Mouse (Mus musculus) erythroblast, adult 5-6 weeks (primary cell): Measurements from ENCODE around the gene Aff3. TPM values are rescaled to one million over a fixed set of nuclear protein-coding genes. Genes with fewer than 3 reads are reported as not detected.

Experiments used
- ATAC-seq: replicated peaks from 2 replicates; pipeline ENCODE4 v1.8.0; 2016; ENCODE audit warnings: moderate number of reproducible peaks, mild to moderate bottlenecking, moderate TSS enrichment, inconsistent platforms; ENCODE audit not compliant: poor library complexity, low FRiP score, severe bottlenecking
- total RNA-seq, 2 experiments: library from RNA; stranded (forward) in 1 of 2; stranded (reverse) in 1 of 2; fragments of 150-400 nt in 1 of 2; fragments of 200-764, 138-1000 nt in 1 of 2; gene quantifications; 2 replicates each; pipeline versions ENCODE4 v1.2.3 to v1.2.4; 2015 to 2017; ENCODE audit warnings: low replicate concordance in 2 of 2

The Aff3 gene
- total RNA-seq, 2 experiments from 2014 or later, result 2.0 to 15.0 TPM

DNA sequence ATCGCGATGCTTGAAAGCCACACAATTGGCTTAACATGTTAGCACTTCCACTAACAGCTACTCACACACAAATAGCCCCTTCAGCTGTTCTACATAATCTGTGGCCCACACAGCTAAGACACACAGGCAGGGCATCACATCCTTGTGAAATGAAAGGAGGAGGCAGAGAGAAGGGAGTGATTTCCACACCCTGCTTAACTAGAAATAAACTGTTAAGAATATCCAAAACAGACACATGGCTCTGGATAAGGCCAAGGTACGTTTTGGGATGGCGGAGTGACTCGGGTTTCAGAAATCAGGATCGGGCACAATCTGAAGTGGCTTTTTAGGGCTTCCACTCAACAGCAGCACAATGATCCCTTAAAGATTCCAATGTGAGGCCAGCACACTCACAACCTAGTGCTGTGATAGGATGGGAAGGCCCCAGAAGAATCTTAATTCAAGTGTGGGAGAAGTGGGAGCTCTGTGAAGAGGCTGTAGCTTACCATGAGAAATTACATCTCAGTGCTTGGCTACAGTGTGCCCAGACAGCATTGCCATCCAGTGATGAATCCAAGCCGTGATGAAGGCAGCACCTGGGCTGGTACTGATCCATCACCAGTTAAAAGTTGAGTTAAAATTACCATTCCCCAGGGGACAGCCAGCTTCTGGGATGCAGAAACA, 214.8 kb downstream of the Aff3 start:
- ATAC-seq, result no peak

DNA sequence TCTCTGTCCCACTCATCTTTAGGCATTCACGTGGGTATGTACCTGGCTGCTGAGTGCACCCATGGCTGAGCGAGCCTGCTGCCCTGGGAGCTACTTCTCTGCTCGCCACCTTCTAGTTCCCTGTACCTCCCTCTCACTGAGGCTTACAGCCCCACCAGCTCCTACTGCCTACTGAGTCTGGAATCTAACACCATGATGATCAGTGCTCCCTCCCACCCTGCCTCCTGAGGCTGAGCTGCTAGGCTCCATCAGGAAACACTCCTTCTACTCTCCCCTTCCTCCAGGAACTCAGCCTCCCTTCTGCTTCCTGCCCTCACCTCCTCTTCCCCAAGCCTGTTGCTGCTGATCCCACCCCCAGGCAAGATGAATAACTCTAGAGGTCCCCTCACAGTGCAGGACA, 215.9 kb downstream of the Aff3 start:
- no peak for ATAC-seq

GRCm38 (mm10) chr1:38447581-38447980, 217.2 kb downstream of the Aff3 start:
- peak; percentile 88 for ATAC-seq

- peak; percentile 52 for ATAC-seq
Observed at GRCm38 (mm10) chr1:38446152-38446820, 218.5 kb downstream of the Aff3 start.

GRCm38 (mm10) chr1:38442887-38443286, 221.9 kb downstream of the Aff3 start:
- no peak for ATAC-seq

DNA sequence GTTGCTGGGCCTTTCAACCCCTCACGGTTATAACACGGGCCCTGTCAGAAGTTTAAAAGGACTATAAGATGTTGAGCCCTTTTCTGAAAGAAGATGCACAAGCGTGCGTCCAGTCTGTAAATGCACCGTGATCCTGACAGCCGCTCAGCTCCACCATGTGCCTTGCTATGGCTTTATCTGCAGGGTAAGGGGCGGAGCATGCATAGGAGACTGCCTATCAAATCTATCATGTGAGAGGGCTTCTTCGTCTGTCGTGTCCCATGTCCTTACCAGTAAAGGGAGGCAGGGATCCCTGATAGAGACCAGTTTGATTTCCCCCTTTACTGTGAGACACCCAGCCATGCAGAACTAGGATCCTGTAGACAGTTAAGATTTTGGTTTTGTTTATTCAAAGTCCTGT, 222.3 kb downstream of the Aff3 start:
- peak; percentile 79 for ATAC-seq

DNA sequence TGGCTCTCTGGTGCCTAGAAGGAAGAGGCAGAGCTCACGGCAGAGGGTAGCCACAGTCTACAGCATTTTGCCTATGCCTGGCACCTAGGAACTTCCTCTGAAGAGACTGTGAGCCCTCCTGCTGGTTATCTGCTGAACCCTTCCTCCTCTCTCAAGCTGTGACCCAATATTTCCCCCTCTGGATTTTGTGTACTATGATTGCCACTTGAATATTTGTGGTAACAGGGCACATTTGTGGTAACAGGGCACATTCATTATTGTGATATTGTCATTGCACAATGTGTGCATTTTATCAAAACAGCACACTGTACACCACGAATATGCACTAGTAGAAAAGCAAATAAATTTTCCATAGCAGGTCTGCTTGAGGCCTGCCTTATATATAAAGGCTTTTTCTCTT, 223.0 kb downstream of the Aff3 start:
- no peak for ATAC-seq

- ATAC-seq, result no peak
Observed at GRCm38 (mm10) chr1:38440471-38440815, 224.3 kb downstream of the Aff3 start.

DNA sequence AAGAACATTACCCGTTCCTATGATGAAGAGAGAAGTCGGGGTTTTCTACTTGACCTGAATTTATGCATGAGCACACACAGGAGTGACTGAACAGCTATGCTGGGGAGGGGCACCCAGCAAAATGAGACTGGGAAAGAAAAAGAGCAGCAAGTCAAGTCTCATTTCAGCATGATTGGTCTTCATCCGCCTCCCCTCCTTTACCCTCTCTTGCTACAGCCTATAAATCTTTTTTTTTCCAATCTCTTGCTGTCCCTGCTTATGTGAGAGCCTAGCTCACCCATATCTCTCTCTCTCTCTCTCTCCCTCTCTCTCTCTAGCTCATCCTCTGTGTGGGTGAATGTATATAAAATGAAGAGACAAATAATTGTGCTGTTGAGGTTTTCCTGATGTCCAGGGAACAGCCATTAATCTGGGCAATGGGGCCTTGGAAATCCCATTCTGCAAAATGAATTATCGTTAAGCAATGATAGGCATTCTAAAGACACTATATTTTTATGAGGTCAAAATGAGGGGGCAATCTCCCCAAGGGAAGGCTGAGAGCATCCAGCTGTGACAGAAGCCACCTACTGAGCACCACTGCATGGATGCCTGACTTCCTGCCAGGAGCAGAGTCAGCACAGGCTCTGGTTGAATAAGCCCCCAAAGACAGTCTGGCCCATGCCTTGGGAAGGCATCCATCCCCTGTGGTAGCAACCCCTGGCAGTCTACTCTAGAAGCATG, 224.8 kb downstream of the Aff3 start:
- no peak for ATAC-seq

DNA sequence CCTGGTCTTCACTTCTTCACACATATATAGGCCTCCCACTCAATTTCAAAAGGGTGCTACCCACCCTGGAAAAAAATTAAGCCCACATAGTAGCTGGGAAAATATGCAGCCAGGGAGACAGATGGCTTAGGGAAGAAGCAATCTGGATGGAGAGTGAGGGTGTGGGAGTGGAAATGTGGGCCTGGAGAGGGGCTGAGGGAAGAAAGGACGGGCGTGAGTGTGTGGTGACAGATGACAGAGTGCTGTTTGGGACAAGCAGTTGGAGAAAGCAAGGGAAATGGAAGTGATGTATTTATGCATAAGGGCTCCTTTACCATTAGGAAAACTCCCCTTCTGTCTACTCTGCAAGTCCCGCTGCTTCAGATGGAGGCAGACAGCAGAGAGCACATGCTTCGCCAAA, 226.3 kb downstream of the Aff3 start:
- ATAC-seq, result no peak

GRCm38 (mm10) chr1:38437671-38438070, 227.1 kb downstream of the Aff3 start:
- no peak for ATAC-seq

- ATAC-seq, result no peak
Observed at GRCm38 (mm10) chr1:38436471-38437340, 228.0 kb downstream of the Aff3 start.

DNA sequence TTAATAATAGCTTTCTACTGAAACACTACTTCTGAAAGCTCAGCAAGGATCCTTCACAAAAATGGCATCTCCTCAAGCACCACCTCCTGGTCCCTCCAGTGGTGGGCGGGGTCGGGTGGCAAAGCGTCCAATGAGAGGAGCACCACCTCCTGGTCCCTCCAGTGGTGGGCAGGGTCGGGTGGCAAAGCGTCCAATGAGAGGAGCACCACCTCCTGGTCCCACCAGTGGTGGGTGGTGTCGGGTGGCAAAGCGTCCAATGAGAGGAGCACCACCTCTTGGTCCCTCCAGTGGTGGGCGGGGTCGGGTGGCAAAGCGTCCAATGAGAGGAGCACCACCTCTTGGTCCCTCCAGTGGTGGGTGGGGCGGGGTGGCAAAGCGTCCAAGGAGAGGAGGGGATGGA, 234.4 kb downstream of the Aff3 start:
- peak; percentile 59 for ATAC-seq

DNA sequence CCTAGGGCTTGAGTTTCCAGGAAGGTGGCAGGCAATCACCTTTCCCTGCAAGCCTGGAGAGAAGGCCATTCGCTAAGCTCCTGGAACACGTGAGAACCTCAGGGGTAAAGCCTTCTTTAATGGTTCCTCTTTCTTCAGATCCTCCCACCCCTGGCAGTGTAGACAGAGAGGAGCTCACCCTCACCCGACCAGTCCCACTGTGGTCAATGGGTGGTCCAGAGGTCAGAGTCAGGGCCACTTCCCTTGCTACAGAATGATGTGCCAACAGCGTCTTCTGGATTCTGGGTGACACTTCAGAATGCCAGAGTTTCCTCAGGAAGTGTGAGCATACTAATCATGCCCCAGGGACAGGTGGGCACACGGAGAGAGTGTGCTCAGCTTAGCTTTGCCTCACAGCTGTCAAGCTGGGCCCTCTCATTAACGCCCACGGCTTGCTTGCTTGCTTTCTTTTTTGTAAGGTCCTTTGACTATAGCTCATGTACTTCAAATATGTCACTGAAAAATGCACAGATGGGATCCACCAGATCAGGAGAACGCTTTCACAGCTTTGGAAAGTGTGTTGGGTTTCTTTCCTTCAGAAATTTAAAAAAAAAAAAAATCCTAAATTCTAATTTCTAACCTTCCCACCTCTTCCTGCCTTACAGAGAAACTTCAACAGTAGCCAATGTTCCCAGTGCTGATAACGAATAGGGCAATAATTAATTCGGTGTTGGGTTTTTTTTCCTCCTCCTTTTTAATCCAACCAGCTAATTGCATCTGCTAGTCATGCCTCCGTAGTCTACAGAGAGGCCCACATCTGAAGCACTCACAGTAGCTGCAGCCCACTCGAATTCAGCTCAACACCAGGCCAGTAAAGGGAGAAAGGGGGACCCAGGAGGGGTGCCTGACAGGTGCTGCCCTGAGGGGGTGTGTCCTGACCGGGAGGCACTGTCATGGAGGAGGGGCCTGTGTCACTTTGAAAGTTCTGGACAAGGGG, 235.8 kb downstream of the Aff3 start:
- ATAC-seq, result no peak

- no peak for ATAC-seq
Observed at GRCm38 (mm10) chr1:38422921-38423320, 241.8 kb downstream of the Aff3 start.

GRCm38 (mm10) chr1:38419331-38419730, 245.4 kb downstream of the Aff3 start:
- no peak for ATAC-seq

GRCm38 (mm10) chr1:38418181-38419032, 246.3 kb downstream of the Aff3 start:
- no peak for ATAC-seq

DNA sequence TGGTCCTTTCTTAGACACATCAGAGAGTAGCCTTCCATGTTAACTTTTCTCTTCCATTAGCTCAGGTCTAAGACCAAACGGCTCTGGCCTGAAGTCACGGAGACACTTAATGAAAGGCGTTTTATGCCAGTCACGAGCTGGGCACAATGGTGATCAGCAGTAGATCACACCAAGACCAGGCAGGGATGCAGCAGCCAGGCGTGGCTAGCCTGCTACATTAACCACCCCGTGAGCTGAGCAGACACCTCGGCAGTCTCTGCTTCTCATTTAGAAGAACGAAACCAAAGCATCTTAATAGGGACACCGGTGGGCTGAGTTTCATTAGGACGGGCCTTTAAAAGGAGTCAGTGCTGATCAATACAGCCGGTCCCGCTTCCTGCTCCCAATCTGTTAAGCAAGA, 247.6 kb downstream of the Aff3 start:
- no peak for ATAC-seq
